Mouse (Mus musculus) neural tube, embryonic 14.5 days (tissue): ENCODE data around the gene Rnf208. TPM values are rescaled to one million over a fixed set of nuclear protein-coding genes. Genes with fewer than 3 reads are reported as not detected.

Experiments
- ATAC-seq: fragments of 200-750 bp; cut with Nextera tagmentation; 2 replicates; pipeline ENCODE4 v1.8.0; 2017; ENCODE audit warnings: low read depth, mild to moderate bottlenecking, moderate TSS enrichment, moderate library complexity
- H3K27ac ChIP-seq: fragments of 300-500 bp; sonication (generic); 2 replicates; pipeline ENCODE4 v1.5.1; 2014; ENCODE audit warnings: low read depth, mild to moderate bottlenecking, control low read depth, low read length, moderate library complexity, mixed read lengths
- H3K27me3 ChIP-seq: fragments of 300-500 bp; sonication (generic); 2 replicates; pipeline ENCODE4 v1.6.1; 2014; ENCODE audit warnings: low read length; ENCODE audit not compliant: control insufficient read depth, insufficient read depth
- H3K36me3 ChIP-seq: fragments of 300-500 bp; sonication (generic); 2 replicates; pipeline ENCODE4 v1.6.1; 2014; ENCODE audit warnings: low read length, mixed read lengths; ENCODE audit not compliant: control insufficient read depth, insufficient read depth
- H3K4me1 ChIP-seq: fragments of 300-500 bp; sonication (generic); 2 replicates; pipeline ENCODE4 v1.6.1; 2014; ENCODE audit warnings: low read length; ENCODE audit not compliant: control insufficient read depth, insufficient read depth
- H3K4me2 ChIP-seq: fragments of 300-500 bp; sonication (generic); 2 replicates; pipeline ENCODE4 v1.6.1; 2014; ENCODE audit warnings: mild to moderate bottlenecking, low read depth, low read length, control low read depth
- H3K4me3 ChIP-seq: fragments of 300-500 bp; sonication (generic); 2 replicates; pipeline ENCODE4 v1.5.1; 2014; ENCODE audit warnings: low read depth, low read length, control low read depth, mixed read lengths
- H3K9ac ChIP-seq: fragments of 300-500 bp; sonication (generic); replicated peaks from 2 replicates; pipeline ENCODE4 v1.6.1; 2014; ENCODE audit warnings: low read depth, mild to moderate bottlenecking, control low read depth, low read length, mixed read lengths
- H3K9me3 ChIP-seq: fragments of 300-500 bp; sonication (generic); 2 replicates; pipeline ENCODE4 v1.6.1; 2016; ENCODE audit warnings: low read length; ENCODE audit not compliant: control insufficient read depth
- WGBS: fragments of 180-500 bp; shearing (Covaris S2); extraction: QIAGEN DNeasy Blood & Tissue Kit; methylation state at CpG from one replicate; pipeline ENCODE4 v1.1.7; 2014; 5-methylcytosine and 5-hydroxymethylcytosine counted together
- polyA plus RNA-seq: library from polyadenylated mRNA; unstranded; fragments of >200 nt; fragmentation: Nextera tagmentation; extraction: Ambion mirVana; gene quantifications from 2 replicates; pipeline ENCODE4 v1.2.1, GENCODE M21; 2014

Gene Rnf208
- 147 and 191 TPM in 2 replicates for polyA plus RNA-seq

DNA sequence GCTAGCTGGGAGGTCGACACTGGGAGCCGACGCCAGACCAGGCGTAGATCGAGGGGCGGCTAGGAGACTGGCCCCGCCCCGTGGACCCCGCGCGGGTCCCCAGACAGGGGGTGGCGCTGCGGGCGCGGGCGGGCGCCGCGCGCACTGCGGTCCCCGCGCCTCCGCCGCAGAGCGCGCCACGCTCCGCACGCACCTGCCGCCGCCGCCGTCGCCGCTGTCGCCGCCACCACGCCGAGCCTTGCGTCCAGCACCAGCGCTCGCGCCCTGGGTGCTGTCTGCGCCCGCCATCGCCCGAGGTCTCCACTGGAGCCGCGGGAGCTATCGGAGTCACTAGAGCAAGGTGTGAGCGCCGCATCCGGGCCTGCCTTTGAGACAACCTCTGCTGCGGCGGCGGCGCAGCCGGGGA is at the start of gene Rnf208, which contains the start of gene Cysrt1:
Gene Rnf208 (plus strand): TSS at position 155 of the 406 bp plus-strand sequence.
Gene Cysrt1 (minus strand): TSS at position 352 of the 406 bp plus-strand sequence.
- peaks cover 7% of the 10 kb centered on the region; the same call in 1 of the 2 replicates for H3K36me3 ChIP-seq
- 0% methylated on average over 47 of the region's 59 CpGs for WGBS
- peak within 1 kb of the TSS; percentile 69 for H3K4me3 ChIP-seq
- H3K9me3 ChIP-seq = no peaks in the 10 kb centered on the region
- peak within 1 kb of the TSS; percentile 71 for H3K27ac ChIP-seq
- H3K4me2 ChIP-seq = peak within 1 kb of the TSS; percentile 81
- peak within 1 kb of the TSS; percentile 78 for H3K9ac ChIP-seq
- peak; percentile 61 for ATAC-seq
- H3K4me1 ChIP-seq = peaks cover 5% of the 10 kb centered on the region; the same call in 1 of the 2 replicates
- no peaks in the 10 kb centered on the region for H3K27me3 ChIP-seq

DNA sequence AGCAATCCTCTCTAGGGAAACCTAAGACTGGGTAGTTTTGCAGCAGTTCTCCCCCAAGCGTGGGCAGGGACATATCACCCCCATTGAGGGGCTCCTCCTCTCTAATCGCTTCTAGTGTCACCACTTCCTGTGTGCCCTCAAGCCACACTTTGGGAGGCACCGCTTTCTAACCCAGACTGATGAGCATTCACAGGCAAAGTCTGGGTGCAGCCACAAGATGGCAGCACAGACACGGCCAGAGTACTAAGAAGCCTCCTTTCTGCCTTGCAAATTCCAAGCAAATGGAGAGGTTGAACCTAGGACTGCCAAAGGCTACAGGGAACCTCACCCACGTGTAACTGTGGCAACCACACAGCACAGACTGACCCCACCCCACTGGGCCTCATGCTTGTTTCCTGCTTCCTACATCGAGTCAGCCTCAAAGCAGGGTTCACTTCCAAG is 48.7 kb upstream of the Rnf208 start:
- ATAC-seq = peak; percentile 83
- Histone ChIP-seq H3K36me3 (peaks cover 5% of the 10 kb centered on the region; the same call in 1 of the 2 replicates), H3K9me3 (no peaks in the 10 kb centered on the region), H3K27me3 (peaks cover 9% of the 10 kb centered on the region; the same call in 1 of the 2 replicates), H3K27ac (no peak overlapping the region), H3K4me1 (no peaks in the 10 kb centered on the region), H3K9ac (no peak overlapping the region), H3K4me2 (no peak overlapping the region), H3K4me3 (no peak overlapping the region)
- 2% methylated on average over 6 of the region's 6 CpGs for WGBS

DNA sequence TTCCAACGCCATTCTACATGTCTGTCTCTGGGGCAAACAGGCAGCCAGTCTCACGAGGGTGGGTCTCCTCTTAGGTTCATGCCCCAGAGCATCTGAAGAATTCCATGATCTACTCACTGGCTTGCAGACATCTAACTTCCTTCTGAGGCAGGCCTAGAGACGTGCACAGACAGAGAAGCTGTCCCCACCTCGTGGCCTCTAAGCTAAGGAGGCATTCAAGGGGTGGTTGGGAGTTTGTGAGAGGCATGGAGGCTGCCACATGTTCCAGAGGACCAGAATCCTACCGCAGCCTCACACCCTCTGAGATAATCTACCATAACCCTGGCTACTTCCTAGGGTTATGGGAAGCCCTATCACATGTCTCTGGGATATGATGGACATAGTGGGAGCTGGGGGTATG is 48.0 kb upstream of the Rnf208 start:
- no peak overlapping the region for H3K9ac ChIP-seq
- no peak for ATAC-seq

DNA sequence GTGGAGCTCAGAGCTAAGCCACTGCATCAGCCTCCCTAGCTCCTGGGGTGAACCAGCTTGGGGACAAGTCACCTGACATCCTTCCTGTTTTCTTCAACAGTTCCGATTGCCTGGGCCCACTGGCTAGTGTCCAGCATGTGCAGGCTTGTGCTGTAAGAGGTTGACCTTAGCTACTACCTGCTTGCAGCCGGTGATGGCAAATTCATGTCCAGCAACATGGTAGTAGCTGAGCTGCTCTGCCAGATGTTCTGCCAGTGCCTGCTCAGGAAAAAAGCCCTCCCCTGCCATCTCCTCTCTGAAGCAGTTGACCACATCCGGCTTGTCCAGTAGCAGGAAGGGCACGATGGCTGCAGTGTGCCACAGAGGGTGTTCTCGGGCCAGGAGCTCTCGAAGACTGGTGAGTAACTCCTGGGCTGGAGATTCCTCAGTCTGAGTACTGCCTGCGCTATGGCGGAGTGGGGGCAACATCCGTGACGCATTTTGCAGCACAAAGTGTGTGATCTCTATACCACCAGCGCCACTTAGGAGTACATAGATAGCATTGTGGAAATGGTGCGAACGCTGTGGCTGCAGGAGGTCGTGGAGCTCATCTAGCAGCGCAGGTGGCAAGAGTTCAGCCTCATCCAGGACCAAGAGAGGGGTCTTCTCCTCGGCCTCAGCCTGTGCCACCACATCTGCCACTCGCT is 47.4 kb upstream of the Rnf208 start:
- H3K36me3 ChIP-seq = peaks cover 11% of the 10 kb centered on the region
- H3K4me2 ChIP-seq = no peak overlapping the region
- no peak overlapping the region for H3K27ac ChIP-seq
- no peak overlapping the region for H3K4me3 ChIP-seq
- ATAC-seq = no peak
- 87% methylated on average over 17 of the region's 17 CpGs for WGBS
- H3K4me1 ChIP-seq = no peaks in the 10 kb centered on the region
- no peak overlapping the region for H3K9ac ChIP-seq
- H3K9me3 ChIP-seq = no peaks in the 10 kb centered on the region
- H3K27me3 ChIP-seq = peaks cover 9% of the 10 kb centered on the region; the same call in 1 of the 2 replicates

More for the DNA sequence above, 48.0 kb upstream of the Rnf208 start:
- H3K27me3 ChIP-seq = peaks cover 9% of the 10 kb centered on the region; the same call in 1 of the 2 replicates
- H3K4me3 ChIP-seq = no peak overlapping the region
- H3K36me3 ChIP-seq = peaks cover 7% of the 10 kb centered on the region
- no peak overlapping the region for H3K4me2 ChIP-seq
- no peak overlapping the region for H3K27ac ChIP-seq
- WGBS = 80% methylated on average over 5 of the region's 5 CpGs
- no peaks in the 10 kb centered on the region for H3K4me1 ChIP-seq
- no peaks in the 10 kb centered on the region for H3K9me3 ChIP-seq

DNA sequence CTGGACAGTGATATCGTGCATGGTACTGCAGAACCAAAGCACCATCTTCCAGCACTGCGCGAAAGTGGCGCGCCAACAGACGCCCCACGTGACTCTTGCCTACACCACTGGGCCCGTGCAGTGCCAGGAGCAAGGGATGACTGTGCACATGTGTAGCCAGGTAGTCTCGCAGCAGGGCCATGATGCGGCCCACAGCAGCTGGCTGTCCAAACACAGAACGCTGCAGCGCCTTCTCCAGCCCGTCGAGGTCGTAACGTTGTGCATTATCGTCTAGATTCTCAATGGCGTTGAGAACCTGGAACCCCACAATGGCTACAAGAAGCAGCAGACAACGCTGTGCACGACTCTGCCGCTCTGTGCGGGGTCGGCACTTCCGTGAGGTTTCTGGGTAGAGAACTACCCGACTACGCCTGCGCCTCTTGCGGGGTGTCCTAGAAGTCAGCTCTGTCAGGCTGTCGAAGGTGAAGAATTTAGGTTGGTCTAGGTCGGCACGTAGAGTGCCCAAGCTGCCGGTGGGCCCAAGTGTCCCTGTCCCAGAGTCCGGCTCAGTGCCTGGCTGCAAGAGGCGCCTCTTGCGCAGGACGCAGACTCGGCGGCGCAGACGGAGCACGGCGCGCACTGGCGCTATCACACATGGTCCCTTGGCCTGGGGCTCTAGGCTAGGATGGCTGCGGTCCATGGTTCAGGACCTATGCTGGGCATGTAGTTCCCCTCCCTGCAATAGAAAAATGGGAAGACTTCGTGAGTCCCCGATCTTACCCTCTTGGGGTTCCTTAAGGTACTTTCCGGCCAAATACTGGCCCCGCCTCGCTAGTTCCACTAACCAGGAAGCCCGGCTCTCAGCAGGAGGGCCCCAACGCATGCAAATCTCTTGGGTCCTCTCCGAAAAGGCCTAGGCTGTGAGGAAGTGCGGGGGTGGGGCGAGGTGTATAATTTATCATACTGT is 46.6 kb upstream of the Rnf208 start:
- Histone ChIP-seq H3K4me2 (0 out of 2 replicates have a peak overlapping the region, but pooled peaks have one; percentile 16), H3K9ac (no peak overlapping the region), H3K4me3 (no peak overlapping the region; the same call in 1 of the 2 replicates), H3K36me3 (peaks cover 20% of the 10 kb centered on the region), H3K27ac (no peak overlapping the region), H3K9me3 (no peaks in the 10 kb centered on the region), H3K27me3 (peaks cover 9% of the 10 kb centered on the region; the same call in 1 of the 2 replicates), H3K4me1 (no peaks in the 10 kb centered on the region)
- WGBS = 23% methylated on average over 55 of the region's 55 CpGs
- ATAC-seq = no peak

DNA sequence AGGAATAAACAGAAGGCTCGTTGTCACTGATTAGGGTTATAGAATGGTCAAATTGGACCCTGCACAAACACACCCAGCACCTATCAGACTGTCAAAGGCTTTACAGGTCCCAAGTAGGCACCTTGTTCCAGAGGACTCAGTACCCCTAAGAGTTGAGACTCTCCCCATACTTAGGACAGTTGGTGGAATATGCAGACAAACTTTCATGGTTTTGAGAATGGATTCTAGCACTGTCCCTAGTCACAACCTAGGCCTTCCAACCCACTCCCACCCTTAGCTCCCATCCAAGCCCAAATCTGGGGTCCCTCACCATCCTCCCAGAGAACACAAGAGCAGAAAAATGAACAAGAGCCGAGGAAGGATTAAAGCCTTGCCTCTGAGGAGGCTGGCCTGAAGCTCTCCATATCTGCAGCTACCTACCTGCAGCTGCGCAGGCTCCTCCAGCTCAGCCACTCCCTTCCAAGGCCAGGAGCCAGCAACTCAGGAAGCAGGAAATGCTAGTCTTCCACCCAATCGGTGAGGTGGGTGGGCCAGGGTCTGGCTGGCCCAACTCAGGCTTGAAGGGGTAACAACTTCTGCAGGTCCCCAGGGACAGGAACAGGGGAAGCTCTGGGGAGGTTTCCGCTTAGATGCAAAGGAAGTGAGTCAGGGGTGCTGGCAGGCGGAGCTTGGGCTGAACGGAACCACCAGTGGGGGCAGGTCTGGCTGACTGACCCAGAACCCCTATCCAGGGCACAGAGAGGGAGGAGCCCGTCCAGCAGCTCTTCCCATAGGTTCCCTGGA is 45.7 kb upstream of the Rnf208 start, which contains the start of gene Tor4a:
Gene Tor4a (minus strand): TSS at position 715 of the 783 bp plus-strand sequence.
- no peaks in the 10 kb centered on the region for H3K9me3 ChIP-seq
- peaks cover 28% of the 10 kb centered on the region for H3K36me3 ChIP-seq
- ATAC-seq = no peak
- H3K27ac ChIP-seq = no peak within 1 kb of the TSS
- H3K27me3 ChIP-seq = peaks cover 9% of the 10 kb centered on the region; the same call in 1 of the 2 replicates
- H3K4me1 ChIP-seq = no peaks in the 10 kb centered on the region
- no peak within 1 kb of the TSS for H3K9ac ChIP-seq
- WGBS = 10% methylated on average over 8 of the region's 8 CpGs
- H3K4me3 ChIP-seq = no peak within 1 kb of the TSS; the same call in 1 of the 2 replicates
- H3K4me2 ChIP-seq = 0 out of 2 replicates have a peak within 1 kb of the TSS, but pooled peaks have one; percentile 16

DNA sequence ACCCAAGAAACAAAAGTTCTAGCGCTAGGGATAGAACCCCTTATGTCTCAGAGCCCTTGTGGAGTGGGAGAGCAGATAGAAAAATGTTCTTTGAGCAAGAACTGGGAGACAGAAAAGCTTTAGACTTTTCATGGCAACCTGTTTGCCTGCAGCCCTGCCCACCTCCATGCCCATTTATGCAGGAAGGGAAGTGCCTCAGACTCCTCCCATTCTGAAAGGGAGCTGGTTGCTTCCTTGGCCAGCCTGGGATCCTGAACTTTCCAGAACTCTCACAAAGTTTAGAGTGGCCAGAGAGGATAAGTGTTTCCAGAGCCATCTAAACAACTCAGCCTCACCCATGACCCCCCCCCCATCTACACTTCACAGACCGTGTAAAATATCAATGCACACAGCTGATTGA is 44.9 kb upstream of the Rnf208 start:
- Histone ChIP-seq H3K27ac (no peak overlapping the region), H3K9me3 (no peaks in the 10 kb centered on the region), H3K36me3 (peaks cover 35% of the 10 kb centered on the region), H3K27me3 (peaks cover 9% of the 10 kb centered on the region; the same call in 1 of the 2 replicates), H3K4me2 (no peak overlapping the region), H3K4me3 (no peak overlapping the region), H3K9ac (no peak overlapping the region), H3K4me1 (no peaks in the 10 kb centered on the region)
- ATAC-seq = no peak
- WGBS = 37% methylated on average over 2 of the region's 2 CpGs

DNA sequence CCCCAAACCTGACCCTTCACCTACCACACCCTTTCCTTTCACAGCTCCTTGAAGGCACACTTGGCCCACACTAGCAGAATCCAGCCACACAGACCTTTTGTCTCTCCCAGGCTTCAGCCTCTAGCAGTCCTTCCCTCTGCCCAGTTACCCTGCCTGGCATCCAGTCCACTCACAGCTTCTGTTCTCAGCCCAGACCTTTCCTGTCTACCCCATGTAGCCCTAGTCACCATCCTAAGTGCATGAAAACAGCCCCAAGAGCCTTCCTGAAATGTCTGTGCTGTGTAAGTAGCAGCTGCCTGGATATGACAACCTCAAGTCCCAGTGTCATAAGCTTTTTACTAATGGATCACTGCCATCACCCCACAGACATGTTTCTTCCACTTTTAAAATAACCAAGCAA is 44.1 kb upstream of the Rnf208 start:
- Histone ChIP-seq H3K4me3 (no peak overlapping the region), H3K4me2 (no peak overlapping the region), H3K4me1 (no peaks in the 10 kb centered on the region), H3K9me3 (no peaks in the 10 kb centered on the region), H3K27ac (no peak overlapping the region), H3K36me3 (peaks cover 42% of the 10 kb centered on the region), H3K27me3 (peaks cover 9% of the 10 kb centered on the region; the same call in 1 of the 2 replicates), H3K9ac (no peak overlapping the region)
- ATAC-seq = no peak
